Mouse (Mus musculus): ENCODE measurements around the gene Ncapd2.

Ncapd2 gene

GRCm38 (mm10) chr6:125146797-125147196 is 44.7 kb downstream of the Ncapd2 start:
- peak; percentile 33 for DNase-seq (ENCODE audit: low spot score)

GRCm38 (mm10) chr6:125146148-125146547 is 45.4 kb downstream of the Ncapd2 start:
- no peak for DNase-seq (ENCODE audit: low spot score)

GRCm38 (mm10) chr6:125145479-125145951 is 46.0 kb downstream of the Ncapd2 start:
- DNase-seq (ENCODE audit: low spot score), result no peak

- peak; percentile 83 for DNase-seq (ENCODE audit: low spot score)
These were observed 46.5 kb downstream of the Ncapd2 start, which contains the start of gene Iffo1 for GRCm38 (mm10) chr6:125145001-125145400. Iffo1 (plus strand) TSS chr6:125145241.

- DNase-seq (ENCODE audit: low spot score), result no peak
These were observed 47.6 kb downstream of the Ncapd2 start for GRCm38 (mm10) chr6:125143904-125144303.

- DNase-seq (ENCODE audit: low spot score), result no peak
These were observed 48.4 kb downstream of the Ncapd2 start for GRCm38 (mm10) chr6:125143128-125143527.

- DNase-seq (ENCODE audit: low spot score), result no peak
These were observed 49.1 kb downstream of the Ncapd2 start for GRCm38 (mm10) chr6:125142436-125142835.

GRCm38 (mm10) chr6:125139747-125140146 is 51.8 kb downstream of the Ncapd2 start:
- no peak for DNase-seq (ENCODE audit: low spot score)

- DNase-seq (ENCODE audit: low spot score), result peak; percentile 21
These were observed 54.4 kb downstream of the Ncapd2 start for GRCm38 (mm10) chr6:125137002-125137671.

GRCm38 (mm10) chr6:125132470-125132869 is 59.0 kb downstream of the Ncapd2 start:
- DNase-seq (ENCODE audit: low spot score), result no peak

- peak; percentile 88 for DNase-seq (ENCODE audit: low spot score)
These were observed 60.0 kb downstream of the Ncapd2 start, which contains the start of gene Nop2 for GRCm38 (mm10) chr6:125131302-125132156. Nop2 (plus strand) TSS chr6:125131909.

GRCm38 (mm10) chr6:125129710-125130402 is 61.6 kb downstream of the Ncapd2 start:
- DNase-seq (ENCODE audit: low spot score), result no peak

- no peak for DNase-seq (ENCODE audit: low spot score)
These were observed 62.8 kb downstream of the Ncapd2 start for GRCm38 (mm10) chr6:125128724-125129123.

GRCm38 (mm10) chr6:125119387-125119786 is 72.1 kb downstream of the Ncapd2 start:
- DNase-seq (ENCODE audit: low spot score), result no peak
